Mouse (Mus musculus) kidney, adult 2 months (tissue): ENCODE measurements around the gene Sdk2. TPM values are rescaled to one million over a fixed set of nuclear protein-coding genes. Genes with fewer than 3 reads are reported as not detected.

Experiments
- DNase-seq: peaks from one replicate; pipeline ENCODE4 v3.0.0; 2021
- H3K27ac ChIP-seq: fragments of 200-500 bp; 2 replicates; pipeline ENCODE4 v1.5.1; 2012; ENCODE audit warnings: low read depth, low read length, control low read depth, inconsistent platforms; ENCODE audit not compliant: insufficient read depth
- H3K27me3 ChIP-seq: fragments of 200-500 bp; replicated peaks from 2 replicates; pipeline ENCODE4 v1.6.1; 2012; ENCODE audit warnings: mild to moderate bottlenecking, moderate library complexity, low read length, inconsistent platforms; ENCODE audit not compliant: control insufficient read depth, insufficient read depth
- H3K36me3 ChIP-seq: fragments of 200-500 bp; 2 replicates; pipeline ENCODE4 v1.6.1; 2012; ENCODE audit warnings: mild to moderate bottlenecking, moderate library complexity, low read length, inconsistent platforms; ENCODE audit not compliant: control insufficient read depth, insufficient read depth
- H3K4me1 ChIP-seq: fragments of 200-500 bp; 2 replicates; pipeline ENCODE4 v1.6.1; 2011; ENCODE audit warnings: low read length; ENCODE audit not compliant: control insufficient read depth, insufficient read depth
- H3K4me3 ChIP-seq: fragments of 200-500 bp; 2 replicates; pipeline ENCODE4 v1.5.1; 2011; ENCODE audit warnings: mild to moderate bottlenecking, low read depth, low read length, control low read depth; ENCODE audit not compliant: insufficient read depth
- CTCF ChIP-seq: fragments of 200-500 bp; conservative IDR thresholded peaks from 2 replicates; pipeline ENCODE4 v1.5.1; 2011; ENCODE audit warnings: low read depth, mild to moderate bottlenecking, control low read depth, low read length, moderate library complexity, mixed read lengths; ENCODE audit not compliant: insufficient read depth, insufficient read length
- POLR2A ChIP-seq: fragments of 200-500 bp; IDR thresholded peaks from one replicate; pipeline ENCODE4 v1.6.1; 2011; ENCODE audit warnings: low read depth, low read length, control low read depth
- WGBS: fragments of 180-500 bp; shearing (Covaris S2); methylation state at CpG from one replicate; pipeline ENCODE4 v1.1.7; 2018; 5-methylcytosine and 5-hydroxymethylcytosine counted together
- polyA plus RNA-seq: library from polyadenylated mRNA; depleted of rRNA; stranded (reverse); fragments of >200 nt; gene quantifications from 2 replicates; pipeline ENCODE4 v1.2.3, GENCODE M21; 2012

Sdk2 gene
- polyA plus RNA-seq, 1 experiment, result 0.63 TPM

- DNase-seq, result peak; percentile 57
- Histone ChIP-seq H3K27me3 (no peaks in the 10 kb centered on the region), H3K36me3 (no peaks in the 10 kb centered on the region), H3K4me3 (no peak overlapping the region), H3K4me1 (no peaks in the 10 kb centered on the region), H3K27ac (peak overlapping the region; percentile 59; the same call in 1 of the 2 replicates)
- TF ChIP-seq POLR2A (no peak), CTCF (no peak)
- 36% methylated on average over 19 of the region's 19 CpGs for WGBS
These were observed 281.3 kb downstream of the Sdk2 start for GRCm38 (mm10) chr11:113785406-113786171.

GRCm38 (mm10) chr11:113784656-113785396 is 282.0 kb downstream of the Sdk2 start:
- 79% methylated on average over 2 of the region's 2 CpGs for WGBS
- no peaks in the 10 kb centered on the region for H3K27me3 ChIP-seq
- H3K4me1 ChIP-seq, result no peaks in the 10 kb centered on the region
- no peaks in the 10 kb centered on the region for H3K36me3 ChIP-seq
- H3K4me3 ChIP-seq, result no peak overlapping the region
- TF ChIP-seq CTCF (no peak), POLR2A (no peak)
- no peak overlapping the region for H3K27ac ChIP-seq
- no peak for DNase-seq

GRCm38 (mm10) chr11:113782496-113782895 is 284.4 kb downstream of the Sdk2 start:
- H3K4me1 ChIP-seq, result 0 out of 2 replicates have a peak, but pooled peaks cover 4% of the 10 kb centered on the region

GRCm38 (mm10) chr11:113782006-113782405 is 284.8 kb downstream of the Sdk2 start:
- DNase-seq, result no peak
- 70% methylated on average over 2 of the region's 2 CpGs for WGBS
- 0 out of 2 replicates have a peak, but pooled peaks cover 4% of the 10 kb centered on the region for H3K4me1 ChIP-seq
- TF ChIP-seq POLR2A, result no peak
- TF ChIP-seq CTCF, result no peak
- no peaks in the 10 kb centered on the region for H3K27me3 ChIP-seq
- H3K4me3 ChIP-seq, result no peak overlapping the region
- H3K27ac ChIP-seq, result no peak overlapping the region
- no peaks in the 10 kb centered on the region for H3K36me3 ChIP-seq

More at GRCm38 (mm10) chr11:113782496-113782895, 284.4 kb downstream of the Sdk2 start:
- no peaks in the 10 kb centered on the region for H3K36me3 ChIP-seq
- H3K4me3 ChIP-seq, result no peak overlapping the region
- no peak for DNase-seq
- TF ChIP-seq CTCF (no peak), POLR2A (no peak)
- no peaks in the 10 kb centered on the region for H3K27me3 ChIP-seq
- 92% methylated on average over 2 of the region's 2 CpGs for WGBS
- no peak overlapping the region for H3K27ac ChIP-seq

- no peak overlapping the region for H3K27ac ChIP-seq
- H3K36me3 ChIP-seq, result no peaks in the 10 kb centered on the region
- no peak overlapping the region for H3K4me3 ChIP-seq
- WGBS, result 53% methylated on average over 6 of the region's 6 CpGs
- DNase-seq, result no peak
- no peaks in the 10 kb centered on the region for H3K27me3 ChIP-seq
- TF ChIP-seq CTCF, result no peak
- TF ChIP-seq POLR2A, result no peak
- 0 out of 2 replicates have a peak, but pooled peaks cover 4% of the 10 kb centered on the region for H3K4me1 ChIP-seq
These were observed 287.2 kb downstream of the Sdk2 start for GRCm38 (mm10) chr11:113779680-113780041.

- no peak overlapping the region for H3K4me3 ChIP-seq
- TF ChIP-seq CTCF (no peak), POLR2A (no peak)
- H3K27me3 ChIP-seq, result no peaks in the 10 kb centered on the region
- 0 out of 2 replicates have a peak, but pooled peaks cover 4% of the 10 kb centered on the region for H3K4me1 ChIP-seq
- no peak overlapping the region for H3K27ac ChIP-seq
- WGBS, result 39% methylated on average over 20 of the region's 20 CpGs
- DNase-seq, result peak; percentile 38
- no peaks in the 10 kb centered on the region for H3K36me3 ChIP-seq
These were observed 287.8 kb downstream of the Sdk2 start for GRCm38 (mm10) chr11:113778733-113779679.
